Mouse (Mus musculus): Measurements from ENCODE around the gene Birc2.

GRCm38 (mm10) chr9:7788411-7788810, 48.5 kb downstream of the Birc2 start:
- TF ChIP-seq CTCF (IDR thresholded peaks at IDR 0.05; ENCODE audit: low read depth) (no peak), EP300 (IDR thresholded peaks at IDR 0.05; ENCODE audit: low read depth) (no peak)

Measured in liver, postnatal 0 days (tissue).